Mouse (Mus musculus): ENCODE data around the gene Cacna2d1. TPM values are rescaled to one million over a fixed set of nuclear protein-coding genes. Genes with fewer than 3 reads are reported as not detected.

The Cacna2d1 gene
- polyA plus RNA-seq, 1 experiment, result 1.7 TPM

- WGBS, result 5% methylated on average over 27 of the region's 27 CpGs
- H3K4me3 ChIP-seq (replicated peaks; ENCODE audit: control insufficient read depth, low read depth, low read length), result no peak overlapping the region
- no peak for TF ChIP-seq POLR2A (IDR thresholded peaks at IDR 0.05; ENCODE audit: borderline replicate concordance, control insufficient read depth, low read depth, low read length)
- TF ChIP-seq CTCF (IDR thresholded peaks at IDR 0.05; ENCODE audit: control insufficient read depth, insufficient read depth, low read length), result no peak
- no peak overlapping the region for H3K27ac ChIP-seq (ENCODE audit: control insufficient read depth, insufficient read depth, low read depth, low read length, poor library complexity)
- H3K4me1 ChIP-seq (ENCODE audit: control insufficient read depth, insufficient read depth, low read length), result no peaks in the 10 kb centered on the region
Observed at GRCm38 (mm10) chr5:15935234-15935728, 790 bp downstream of the Cacna2d1 start.

- 45% methylated on average over 14 of the region's 14 CpGs for whole genome bisulfite sequencing
- Histone ChIP-seq H3K27ac (ENCODE audit: control insufficient read depth, insufficient read depth, low read depth, low read length, poor library complexity) (no peak overlapping the region), H3K4me3 (replicated peaks; ENCODE audit: control insufficient read depth, low read depth, low read length) (no peak overlapping the region), H3K4me1 (ENCODE audit: control insufficient read depth, insufficient read depth, low read length) (no peaks in the 10 kb centered on the region)
- TF ChIP-seq POLR2A (IDR thresholded peaks at IDR 0.05; ENCODE audit: borderline replicate concordance, control insufficient read depth, low read depth, low read length) (no peak), CTCF (IDR thresholded peaks at IDR 0.05; ENCODE audit: control insufficient read depth, insufficient read depth, low read length) (no peak)
Observed at GRCm38 (mm10) chr5:15935831-15936710, 1.6 kb downstream of the Cacna2d1 start.

- WGBS, result 46% methylated on average over 6 of the region's 6 CpGs
Observed at GRCm38 (mm10) chr5:15941191-15941725, 6.8 kb downstream of the Cacna2d1 start.

GRCm38 (mm10) chr5:15942051-15942450 is 7.6 kb downstream of the Cacna2d1 start:
- Histone ChIP-seq H3K4me1 (ENCODE audit: control insufficient read depth, insufficient read depth, low read length) (no peaks in the 10 kb centered on the region), H3K4me3 (replicated peaks; ENCODE audit: control insufficient read depth, low read depth, low read length) (no peak overlapping the region), H3K27ac (ENCODE audit: control insufficient read depth, insufficient read depth, low read depth, low read length, poor library complexity) (no peak overlapping the region)
- WGBS, result 70% methylated on average over 4 of the region's 4 CpGs
- no peak for TF ChIP-seq CTCF (IDR thresholded peaks at IDR 0.05; ENCODE audit: control insufficient read depth, insufficient read depth, low read length)
- TF ChIP-seq POLR2A (IDR thresholded peaks at IDR 0.05; ENCODE audit: borderline replicate concordance, control insufficient read depth, low read depth, low read length), result no peak

More at GRCm38 (mm10) chr5:15941191-15941725, 6.8 kb downstream of the Cacna2d1 start:
- Histone ChIP-seq H3K27ac (ENCODE audit: control insufficient read depth, insufficient read depth, low read depth, low read length, poor library complexity) (no peak overlapping the region), H3K4me3 (replicated peaks; ENCODE audit: control insufficient read depth, low read depth, low read length) (no peak overlapping the region), H3K4me1 (ENCODE audit: control insufficient read depth, insufficient read depth, low read length) (no peaks in the 10 kb centered on the region)
- no peak for TF ChIP-seq CTCF (IDR thresholded peaks at IDR 0.05; ENCODE audit: control insufficient read depth, insufficient read depth, low read length)
- no peak for TF ChIP-seq POLR2A (IDR thresholded peaks at IDR 0.05; ENCODE audit: borderline replicate concordance, control insufficient read depth, low read depth, low read length)

- no peak overlapping the region for H3K4me3 ChIP-seq (replicated peaks; ENCODE audit: control insufficient read depth, low read depth, low read length)
- no peaks in the 10 kb centered on the region for H3K4me1 ChIP-seq (ENCODE audit: control insufficient read depth, insufficient read depth, low read length)
- 85% methylated on average over 6 of the region's 6 CpGs for WGBS
- TF ChIP-seq CTCF (IDR thresholded peaks at IDR 0.05; ENCODE audit: control insufficient read depth, insufficient read depth, low read length), result no peak
- no peak for TF ChIP-seq POLR2A (IDR thresholded peaks at IDR 0.05; ENCODE audit: borderline replicate concordance, control insufficient read depth, low read depth, low read length)
- no peak overlapping the region for H3K27ac ChIP-seq (ENCODE audit: control insufficient read depth, insufficient read depth, low read depth, low read length, poor library complexity)
Observed at GRCm38 (mm10) chr5:15948290-15949037, 14.0 kb downstream of the Cacna2d1 start.

- no peak overlapping the region for H3K27ac ChIP-seq (ENCODE audit: control insufficient read depth, insufficient read depth, low read depth, low read length, poor library complexity)
- no peak overlapping the region for H3K4me3 ChIP-seq (replicated peaks; ENCODE audit: control insufficient read depth, low read depth, low read length)
- no peaks in the 10 kb centered on the region for H3K4me1 ChIP-seq (ENCODE audit: control insufficient read depth, insufficient read depth, low read length)
- WGBS, result 25% methylated on average over 1 of the region's 1 CpGs
- no peak for TF ChIP-seq CTCF (IDR thresholded peaks at IDR 0.05; ENCODE audit: control insufficient read depth, insufficient read depth, low read length)
- TF ChIP-seq POLR2A (IDR thresholded peaks at IDR 0.05; ENCODE audit: borderline replicate concordance, control insufficient read depth, low read depth, low read length), result no peak
Observed at GRCm38 (mm10) chr5:15959760-15960159, 25.3 kb downstream of the Cacna2d1 start.

GRCm38 (mm10) chr5:15961866-15962265 is 27.4 kb downstream of the Cacna2d1 start:
- no peak for TF ChIP-seq POLR2A (IDR thresholded peaks at IDR 0.05; ENCODE audit: borderline replicate concordance, control insufficient read depth, low read depth, low read length)
- no peak for TF ChIP-seq CTCF (IDR thresholded peaks at IDR 0.05; ENCODE audit: control insufficient read depth, insufficient read depth, low read length)
- Histone ChIP-seq H3K4me3 (replicated peaks; ENCODE audit: control insufficient read depth, low read depth, low read length) (no peak overlapping the region), H3K4me1 (ENCODE audit: control insufficient read depth, insufficient read depth, low read length) (no peaks in the 10 kb centered on the region), H3K27ac (ENCODE audit: control insufficient read depth, insufficient read depth, low read depth, low read length, poor library complexity) (no peak overlapping the region)
- 76% methylated on average over 2 of the region's 2 CpGs for WGBS

GRCm38 (mm10) chr5:15966888-15967287 is 32.4 kb downstream of the Cacna2d1 start:
- TF ChIP-seq CTCF (IDR thresholded peaks at IDR 0.05; ENCODE audit: control insufficient read depth, insufficient read depth, low read length) (no peak), POLR2A (IDR thresholded peaks at IDR 0.05; ENCODE audit: borderline replicate concordance, control insufficient read depth, low read depth, low read length) (no peak)
- Histone ChIP-seq H3K4me1 (ENCODE audit: control insufficient read depth, insufficient read depth, low read length) (no peaks in the 10 kb centered on the region), H3K27ac (ENCODE audit: control insufficient read depth, insufficient read depth, low read depth, low read length, poor library complexity) (no peak overlapping the region), H3K4me3 (replicated peaks; ENCODE audit: control insufficient read depth, low read depth, low read length) (no peak overlapping the region)
